Mouse (Mus musculus): ENCODE measurements at regions not wholly inside any gene's neighbourhood (a gene's known extent, or its start where the extent isn't known, plus 50 kb on each side); places are given as distances from the start of the nearest gene placed in this dataset.
A peak's percentile ranks its signal among the peaks of the same experiment; 100 is the strongest.

DNA sequence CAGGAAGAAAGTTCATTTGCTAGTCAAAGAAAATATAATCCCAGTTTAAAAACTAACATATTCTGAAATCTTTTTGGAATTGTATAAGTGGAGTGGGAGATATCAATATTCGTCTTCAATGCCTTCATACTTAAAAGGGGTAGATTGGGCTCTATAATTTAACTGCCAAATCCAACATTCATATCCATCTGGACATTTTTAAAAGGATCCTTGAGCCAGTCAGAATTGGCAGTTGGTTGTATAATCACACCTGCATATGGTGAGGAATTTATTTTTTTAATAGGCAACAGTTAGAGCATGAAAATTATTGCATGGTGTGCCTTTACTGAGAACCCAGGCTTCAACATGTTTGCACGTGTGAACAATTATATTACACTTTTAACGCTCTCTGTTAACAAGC lies 419.5 kb upstream of the Cd180 start:
- no peak for DNase-seq (ENCODE audit: low spot score)

DNA sequence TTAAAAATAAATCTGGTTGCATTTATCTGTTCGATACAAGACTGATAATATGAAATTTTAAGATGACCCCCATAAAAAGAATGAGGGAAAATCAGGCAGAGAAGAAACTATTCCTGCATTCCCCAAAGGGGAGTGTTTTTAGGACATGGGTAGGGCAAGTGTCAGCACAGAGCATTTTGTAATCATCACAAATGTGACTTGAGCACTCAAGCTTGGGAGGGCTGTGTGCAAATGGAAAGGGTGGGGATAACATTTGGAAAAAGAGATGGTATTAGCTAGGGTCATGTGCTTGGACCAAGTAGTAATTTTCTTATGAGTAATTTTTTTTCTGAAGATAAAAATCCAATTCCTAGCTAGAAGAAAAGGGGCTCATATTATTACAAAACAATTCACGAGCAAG lies 418.1 kb upstream of the Cd180 start:
- DNase-seq (ENCODE audit: low spot score), result no peak

DNA sequence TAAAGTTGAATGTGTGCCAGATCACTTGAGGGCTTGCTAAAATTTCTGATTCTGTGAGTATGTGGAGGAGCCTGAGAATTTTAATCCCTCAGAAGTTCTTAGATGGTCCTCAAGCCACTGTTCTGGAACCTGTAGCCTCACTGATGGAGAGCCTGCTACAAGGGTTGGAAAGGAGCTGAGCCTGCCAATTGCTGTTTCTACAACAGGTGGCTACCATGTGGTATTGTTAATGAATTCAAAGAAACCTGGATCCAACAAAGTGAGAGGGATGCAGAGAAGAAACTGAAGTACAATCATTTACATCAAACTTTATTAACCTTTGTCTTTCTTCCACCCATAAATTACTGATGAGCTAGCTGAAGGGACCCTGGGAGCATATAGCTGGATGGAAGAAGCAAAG lies 416.5 kb upstream of the Cd180 start:
- DNase-seq (ENCODE audit: low spot score), result no peak

DNA sequence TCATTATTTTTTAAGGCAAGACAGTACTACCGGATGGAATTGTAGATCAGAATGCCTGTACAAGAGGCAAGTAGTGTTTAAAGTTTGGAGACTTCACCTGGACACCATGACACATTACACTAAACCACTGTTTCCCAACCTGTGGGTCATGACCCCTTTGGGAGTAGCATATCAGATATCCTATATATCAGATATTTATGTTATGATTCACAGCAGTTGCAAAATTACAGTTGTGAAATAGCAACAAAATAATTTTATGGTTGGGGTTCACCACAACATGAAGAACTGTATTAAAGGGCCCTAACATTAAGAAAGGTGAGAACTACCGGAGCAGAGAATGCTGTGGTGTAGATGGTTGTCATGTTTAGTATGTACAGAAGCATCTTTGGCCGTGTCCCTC lies 413.2 kb upstream of the Cd180 start:
- no peak for DNase-seq (ENCODE audit: low spot score)

DNA sequence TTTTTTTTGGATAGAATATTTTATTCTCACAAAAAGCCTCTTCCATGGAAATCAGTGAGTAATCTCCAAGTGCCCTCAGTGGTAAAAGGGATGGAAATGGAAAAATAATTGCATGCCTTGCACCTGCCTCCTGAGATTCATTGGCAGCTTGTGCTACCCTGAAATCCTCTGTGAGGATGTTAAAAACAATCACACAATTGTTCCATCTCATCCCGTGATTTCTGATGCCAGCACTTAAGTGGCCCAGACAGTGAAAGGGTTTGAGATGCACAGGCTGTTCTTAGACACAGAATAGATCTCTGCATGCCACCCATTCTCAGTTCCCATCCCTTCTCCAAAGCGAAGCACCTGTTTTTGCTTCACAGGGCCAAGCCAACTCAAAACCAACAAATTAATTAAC lies 398.9 kb upstream of the Cd180 start:
- DNase-seq (ENCODE audit: low spot score), result no peak

DNA sequence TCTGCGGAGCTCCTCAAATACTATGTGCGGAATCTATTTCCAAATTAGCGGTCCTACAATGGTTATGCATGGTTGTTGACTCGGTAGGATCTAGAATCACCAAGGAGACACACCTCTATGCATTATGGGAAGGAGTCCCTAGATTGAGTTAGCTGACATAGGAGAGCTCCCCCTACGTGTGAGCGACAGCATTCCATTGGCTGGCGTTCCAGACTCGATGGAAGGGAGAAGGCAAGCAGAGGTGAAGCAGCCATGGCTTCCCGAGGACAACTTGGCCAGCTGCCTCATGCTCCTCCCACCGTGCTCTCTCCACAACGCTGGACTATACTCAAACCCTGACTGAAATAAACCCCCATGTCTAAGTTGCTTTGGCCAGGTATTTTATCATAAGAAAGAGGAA lies 398.3 kb upstream of the Cd180 start:
- no peak for DNase-seq (ENCODE audit: low spot score)

GRCm38 (mm10) chr13:102307983-102308382 lies 385.4 kb upstream of the Cd180 start:
- DNase-seq (ENCODE audit: low spot score), result no peak

- DNase-seq (ENCODE audit: low spot score), result no peak
Observed at GRCm38 (mm10) chr13:102312096-102312495, 381.3 kb upstream of the Cd180 start.

GRCm38 (mm10) chr13:102315921-102316692 lies 377.3 kb upstream of the Cd180 start:
- DNase-seq (ENCODE audit: low spot score), result no peak

GRCm38 (mm10) chr13:102318891-102319404 lies 374.4 kb upstream of the Cd180 start:
- no peak for DNase-seq (ENCODE audit: low spot score)

GRCm38 (mm10) chr13:102319453-102319852 lies 373.9 kb upstream of the Cd180 start:
- DNase-seq (ENCODE audit: low spot score), result no peak

DNA sequence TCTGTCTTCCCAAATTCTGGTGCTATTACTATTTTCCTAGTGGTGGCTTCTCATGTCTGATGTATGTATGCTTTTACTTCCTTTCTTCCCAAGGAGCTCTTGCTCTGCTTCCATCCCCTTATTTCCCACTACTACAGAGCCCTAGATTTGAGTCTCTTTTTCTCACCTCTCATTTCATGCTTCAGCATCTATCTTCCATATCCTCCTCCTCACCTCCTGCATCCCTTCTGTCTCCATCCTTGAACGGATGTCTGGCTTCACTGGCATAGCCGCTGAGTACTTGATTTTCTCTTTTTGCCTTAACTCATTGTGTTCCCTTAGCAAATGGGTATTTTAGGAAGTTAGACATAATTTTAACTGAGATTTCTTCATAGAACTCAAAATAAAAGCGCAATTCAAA lies 369.5 kb upstream of the Cd180 start:
- no peak for DNase-seq (ENCODE audit: low spot score)

DNA sequence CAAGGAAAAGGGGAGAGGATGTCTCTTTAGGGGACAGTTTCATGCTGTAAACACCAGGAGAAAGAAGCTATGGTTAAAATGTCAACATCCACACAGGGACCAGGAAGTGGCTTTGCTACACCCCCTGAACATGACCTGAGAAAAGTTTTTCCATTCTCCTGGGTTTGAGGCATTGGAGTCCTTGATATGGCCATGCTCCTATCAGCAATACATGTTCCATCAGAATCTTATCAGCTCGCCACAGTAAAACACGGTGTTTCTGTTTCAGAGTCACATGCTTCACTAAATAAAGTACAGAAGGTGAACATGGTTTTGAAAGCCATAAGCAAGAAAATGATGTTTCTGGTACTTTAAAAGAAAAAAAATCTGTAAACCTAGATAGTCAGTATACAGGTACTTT lies 367.4 kb upstream of the Cd180 start:
- no peak for DNase-seq (ENCODE audit: low spot score)

GRCm38 (mm10) chr13:102326544-102326943 lies 366.8 kb upstream of the Cd180 start:
- no peak for DNase-seq (ENCODE audit: low spot score)

DNA sequence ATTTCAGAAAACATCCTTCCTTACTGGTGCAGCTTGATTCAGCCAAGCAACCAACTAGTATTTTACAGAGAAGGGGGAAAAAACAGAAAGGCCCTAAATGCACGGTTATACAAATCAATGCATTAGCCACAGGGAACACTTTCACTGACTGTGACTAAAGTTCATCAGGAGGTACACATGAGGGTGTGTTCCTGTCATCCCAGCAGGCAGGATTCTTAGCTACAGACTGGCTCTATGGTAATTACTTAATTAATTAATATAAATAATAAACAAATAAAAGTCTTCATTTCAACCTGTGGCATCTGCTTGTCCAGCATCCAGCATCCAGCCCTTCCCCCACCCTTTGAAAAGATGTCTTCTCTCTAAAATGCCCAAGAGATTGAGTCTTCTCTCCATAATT lies 359.7 kb upstream of the Cd180 start:
- DNase-seq (ENCODE audit: low spot score), result no peak

DNA sequence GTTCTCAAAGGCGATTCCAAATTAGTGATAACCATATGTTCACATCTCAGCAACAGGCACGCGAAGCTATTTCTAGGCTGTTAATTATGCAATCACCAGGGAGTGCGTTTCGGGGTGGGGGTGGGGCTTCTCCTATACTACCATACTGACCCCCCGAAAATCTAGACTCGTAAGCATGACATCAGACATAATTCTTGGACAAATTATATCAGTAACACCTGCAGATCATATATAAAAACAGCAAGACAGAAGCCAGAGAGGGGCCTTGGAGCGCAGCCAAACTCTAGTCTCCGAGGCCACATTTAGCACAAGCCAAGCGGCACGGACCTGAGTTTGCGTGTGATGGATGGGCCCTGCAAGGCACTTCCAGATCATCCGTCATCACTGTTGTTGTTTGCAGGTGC lies 359.2 kb upstream of the Cd180 start:
- DNase-seq (ENCODE audit: low spot score), result no peak

- no peak for DNase-seq (ENCODE audit: low spot score)
Observed at GRCm38 (mm10) chr13:102343236-102343635, 350.1 kb upstream of the Cd180 start.

- no peak for DNase-seq (ENCODE audit: low spot score)
Observed at GRCm38 (mm10) chr13:102344606-102345269, 348.6 kb upstream of the Cd180 start.

GRCm38 (mm10) chr13:102349493-102349892 lies 343.9 kb upstream of the Cd180 start:
- no peak for DNase-seq (ENCODE audit: low spot score)

DNA sequence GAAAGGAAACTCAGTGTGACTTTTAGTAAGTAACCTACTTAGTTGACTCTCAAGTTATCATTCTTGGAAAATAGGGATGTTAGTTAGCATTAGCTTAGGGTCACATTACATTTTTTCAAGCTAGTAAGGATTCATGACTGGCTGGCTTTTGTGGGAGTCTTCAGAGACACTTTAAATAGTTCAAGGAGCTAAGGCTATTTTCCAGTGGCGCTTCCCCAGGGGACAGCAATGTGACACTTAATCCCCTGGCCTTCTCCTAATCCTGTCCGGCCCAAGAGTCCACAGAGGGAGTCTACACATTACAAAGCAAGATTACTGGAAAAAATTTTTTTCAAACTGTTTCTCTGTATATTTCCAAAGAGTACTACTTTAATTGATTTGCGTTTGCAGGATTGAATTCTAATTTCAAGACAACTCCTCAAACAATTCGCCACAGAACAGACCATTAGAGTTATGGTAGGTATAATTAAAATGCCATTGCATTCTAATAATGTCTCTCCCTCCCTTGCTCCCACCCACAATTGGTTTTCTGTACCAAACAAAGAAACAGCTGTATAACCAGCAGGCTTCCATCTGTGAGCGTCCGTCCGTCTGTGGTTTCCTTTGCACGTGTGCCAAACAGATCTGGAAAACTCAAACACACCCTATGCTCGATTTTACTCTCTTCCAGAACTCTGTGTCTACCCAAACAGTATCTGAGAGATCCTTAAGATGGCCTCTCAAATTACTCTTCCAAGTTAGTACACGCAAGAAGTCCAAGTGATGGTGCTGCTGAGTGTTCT lies 341.1 kb upstream of the Cd180 start:
- DNase-seq (ENCODE audit: low spot score), result no peak

- peak; percentile 12 for DNase-seq (ENCODE audit: low spot score)
Observed at GRCm38 (mm10) chr13:102355569-102355968, 337.8 kb upstream of the Cd180 start.

GRCm38 (mm10) chr13:102372451-102373082 lies 320.8 kb upstream of the Cd180 start:
- DNase-seq (ENCODE audit: low spot score), result no peak

All from urinary bladder, postnatal 25 days (tissue).